In the genomic region with DNA sequence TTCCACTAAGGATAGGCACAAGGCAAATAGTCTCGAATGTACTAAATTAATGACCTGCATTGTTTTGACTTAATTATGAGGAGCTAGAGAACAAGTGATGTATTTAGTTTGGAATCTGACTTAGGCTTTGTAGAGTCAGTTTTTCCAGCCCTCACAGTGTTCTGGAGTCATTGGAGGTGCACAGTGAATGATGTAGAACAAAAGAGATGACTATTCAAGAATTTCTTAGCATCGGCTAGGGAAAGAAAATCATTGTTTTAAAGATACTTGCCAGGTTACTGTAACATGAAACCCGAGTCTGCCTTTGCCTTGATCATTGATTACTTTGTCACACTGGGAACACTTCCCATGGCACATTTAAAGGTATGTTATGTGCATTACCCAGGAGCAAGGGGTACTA, we compare ENCODE assay signal across 32 mouse cellular contexts.
"Had no signal": no experiment of that assay in that cellular context is flagged by ENCODE, and none has a peak within 500 bp of the region (broad histone marks: within the 10 kb centered on the region; RNA-seq: fewer than 3 reads in every experiment).

No protein-coding gene starts in this region.

- H3K27me3 ChIP-seq: limb, embryonic 12.5 days; limb, embryonic 13.5 days; limb, embryonic 15.5 days; liver, embryonic 12.5 days; liver, embryonic 13.5 days; liver, embryonic 15.5 days; lung, embryonic 15.5 days; midbrain, embryonic 12.5 days; midbrain, embryonic 13.5 days; midbrain, embryonic 15.5 days; neural tube, embryonic 12.5 days had no signal

- H3K4me3 ChIP-seq: limb, embryonic 10.5 days; limb, embryonic 12.5 days; limb, embryonic 13.5 days; limb, embryonic 15.5 days; liver, embryonic 12.5 days; liver, embryonic 13.5 days; liver, embryonic 15.5 days; lung, embryonic 15.5 days; megakaryocyte, embryonic 14.5 days; midbrain, embryonic 10.5 days; midbrain, embryonic 12.5 days; midbrain, embryonic 13.5 days; midbrain, embryonic 15.5 days; myocyte; neural tube, embryonic 12.5 days had no signal

- DNase-seq: left cerebral cortex, postnatal 4 days; liver; liver, embryonic 13.5 days; liver, postnatal 0 days; lung, adult 18-20 months; lung, adult 2 months; lung, embryonic 14.5 days; lung, postnatal 10 days; lung, postnatal 14 days; lung, postnatal 36 days; lung, postnatal 4 days; midbrain, embryonic 14.5 days had no signal

- H3K27ac ChIP-seq: limb, embryonic 10.5 days; limb, embryonic 12.5 days; limb, embryonic 13.5 days; limb, embryonic 15.5 days; liver, embryonic 12.5 days; liver, embryonic 13.5 days; liver, embryonic 14.5 days; liver, embryonic 15.5 days; lung, embryonic 15.5 days; macrophage; midbrain, embryonic 10.5 days; midbrain, embryonic 12.5 days; midbrain, embryonic 13.5 days; midbrain, embryonic 15.5 days; neural tube, embryonic 12.5 days had no signal

- H3K36me3 ChIP-seq: limb, embryonic 10.5 days; limb, embryonic 12.5 days; limb, embryonic 13.5 days; limb, embryonic 15.5 days; liver, embryonic 12.5 days; liver, embryonic 13.5 days; liver, embryonic 15.5 days; lung, embryonic 15.5 days; midbrain, embryonic 10.5 days; midbrain, embryonic 12.5 days; midbrain, embryonic 13.5 days; midbrain, embryonic 15.5 days; neural tube, embryonic 12.5 days had no signal

- H3K9me3 ChIP-seq: limb, embryonic 10.5 days; limb, embryonic 12.5 days; limb, embryonic 13.5 days; limb, embryonic 15.5 days; liver, embryonic 12.5 days; liver, embryonic 13.5 days; liver, embryonic 15.5 days; lung, embryonic 15.5 days; megakaryocyte, embryonic 14.5 days; midbrain, embryonic 10.5 days; midbrain, embryonic 12.5 days; midbrain, embryonic 13.5 days; midbrain, embryonic 15.5 days; neural tube, embryonic 12.5 days had no signal

- ATAC-seq: liver, embryonic 12.5 days; liver, postnatal 0 days; lung, postnatal 0 days; midbrain, embryonic 13.5 days; midbrain, embryonic 15.5 days; midbrain, embryonic 16.5 days had no signal

- H3K4me2 ChIP-seq: limb, embryonic 12.5 days; limb, embryonic 13.5 days; limb, embryonic 15.5 days; liver, embryonic 11.5 days; liver, embryonic 12.5 days; liver, embryonic 13.5 days; liver, embryonic 15.5 days; lung, embryonic 14.5 days; lung, embryonic 15.5 days; midbrain, embryonic 11.5 days; midbrain, embryonic 12.5 days; midbrain, embryonic 13.5 days; midbrain, embryonic 15.5 days; neural tube, embryonic 12.5 days had no signal

- H3K9ac ChIP-seq: limb, embryonic 12.5 days; limb, embryonic 13.5 days; limb, embryonic 15.5 days; liver, embryonic 12.5 days; liver, embryonic 13.5 days; liver, embryonic 14.5 days; liver, embryonic 15.5 days; liver, postnatal 0 days; lung, embryonic 14.5 days; lung, embryonic 15.5 days; midbrain, embryonic 12.5 days; midbrain, embryonic 13.5 days; midbrain, embryonic 15.5 days; neural tube, embryonic 12.5 days had no signal

- H3K4me1 ChIP-seq: limb, embryonic 10.5 days; limb, embryonic 12.5 days; limb, embryonic 13.5 days; limb, embryonic 15.5 days; liver, embryonic 12.5 days; liver, embryonic 13.5 days; liver, embryonic 15.5 days; lung, embryonic 15.5 days; megakaryocyte, embryonic 14.5 days; neural tube, embryonic 12.5 days had no signal
